Mouse (Mus musculus) forebrain, embryonic 12.5 days (tissue): ENCODE measurements at regions not wholly inside any gene's neighbourhood (a gene's known extent, or its start where the extent isn't known, plus 50 kb on each side); places are given as distances from the start of the nearest gene placed in this dataset.

Source experiments
- ATAC-seq: fragments of 200-750 bp; cut with Nextera tagmentation; 2 replicates; pipeline ENCODE4 v1.8.0; 2017; ENCODE audit warnings: moderate TSS enrichment; ENCODE audit not compliant: low FRiP score
- H3K27ac ChIP-seq: fragments of 300-500 bp; sonication (generic); 2 replicates; pipeline ENCODE4 v1.5.1; 2016; ENCODE audit warnings: mild to moderate bottlenecking
- H3K27me3 ChIP-seq: fragments of 300-500 bp; sonication (generic); 2 replicates; pipeline ENCODE4 v1.6.1; 2016; ENCODE audit warnings: mild to moderate bottlenecking
- H3K36me3 ChIP-seq: fragments of 300-500 bp; sonication (generic); replicated peaks from 2 replicates; pipeline ENCODE4 v1.6.1; 2016; ENCODE audit warnings: mild to moderate bottlenecking
- H3K4me1 ChIP-seq: fragments of 300-500 bp; sonication (generic); 2 replicates; pipeline ENCODE4 v1.6.1; 2016
- H3K4me2 ChIP-seq: fragments of 300-500 bp; sonication (generic); 2 replicates; pipeline ENCODE4 v1.6.1; 2016; ENCODE audit warnings: mild to moderate bottlenecking, moderate library complexity
- H3K4me3 ChIP-seq: fragments of 300-500 bp; sonication (generic); replicated peaks from 2 replicates; pipeline ENCODE4 v1.5.1; 2016; ENCODE audit warnings: mild to moderate bottlenecking
- H3K9ac ChIP-seq: fragments of 300-500 bp; sonication (generic); 2 replicates; pipeline ENCODE4 v1.6.1; 2016; ENCODE audit warnings: mild to moderate bottlenecking
- H3K9me3 ChIP-seq: fragments of 300-500 bp; sonication (generic); 2 replicates; pipeline ENCODE4 v1.6.1; 2016
- WGBS: fragments of 180-500 bp; shearing (Covaris S2); methylation state at CpG from one replicate; pipeline ENCODE4 v1.1.7; 2016; 5-methylcytosine and 5-hydroxymethylcytosine counted together

DNA sequence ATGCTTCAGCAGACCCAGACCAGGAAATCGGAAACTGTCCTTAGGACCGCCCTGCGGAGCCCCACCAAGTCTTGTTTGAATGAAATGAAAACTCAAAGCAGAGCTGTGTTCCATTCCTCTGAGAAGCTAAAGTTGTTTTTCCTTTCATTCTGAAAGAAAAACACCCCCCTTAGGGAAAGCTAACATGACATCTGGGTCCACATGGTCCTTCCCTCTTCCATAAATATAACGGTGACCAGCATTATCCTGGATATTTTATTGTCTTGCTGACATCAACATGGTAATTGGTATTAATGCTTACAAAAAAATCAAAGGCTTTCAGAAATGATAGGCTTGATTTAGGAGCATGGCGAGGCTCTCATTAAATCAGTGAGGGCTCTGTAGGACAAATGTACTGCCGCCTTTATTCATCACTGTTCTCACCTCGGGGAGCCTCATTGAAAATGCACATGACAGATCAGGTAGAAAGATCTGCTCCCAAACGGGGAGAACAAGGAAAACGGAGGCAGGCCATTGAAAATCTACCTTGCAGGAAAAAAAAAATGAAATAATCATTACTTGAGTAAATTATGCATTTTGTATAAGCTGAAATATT, 381.0 kb upstream of the Klf12 start:
- ATAC-seq: peak; percentile 72; the same call in 1 of the 2 replicates
- Histone ChIP-seq H3K4me1 (peaks cover 12% of the 10 kb centered on the region), H3K9me3 (no peaks in the 10 kb centered on the region), H3K27ac (no peak overlapping the region), H3K4me3 (no peak overlapping the region), H3K9ac (no peak overlapping the region), H3K36me3 (no peaks in the 10 kb centered on the region), H3K27me3 (no peaks in the 10 kb centered on the region), H3K4me2 (peak overlapping the region; percentile 21; the same call in 1 of the 2 replicates)
- 20% methylated on average over 9 of the region's 9 CpGs for WGBS

DNA sequence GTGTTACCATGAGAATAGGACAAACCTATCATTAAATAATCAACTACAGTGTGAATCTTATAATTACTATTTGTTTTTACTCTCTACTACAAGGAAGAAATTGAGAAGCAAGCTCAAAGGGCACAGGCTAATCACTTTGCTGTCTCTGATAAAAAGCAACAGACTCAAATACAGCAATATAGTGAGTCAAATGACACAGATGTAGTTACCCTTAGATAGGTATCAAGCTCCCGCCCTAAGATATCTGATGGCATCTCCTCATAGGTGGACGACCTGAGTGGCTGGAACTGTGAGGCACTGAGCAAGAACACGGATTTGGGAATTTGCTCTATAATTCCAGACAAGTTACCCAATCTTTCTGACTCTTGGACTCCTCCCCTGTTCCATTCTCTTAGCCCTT, 379.7 kb upstream of the Klf12 start:
- ATAC-seq: no peak
- Histone ChIP-seq H3K4me3 (no peak overlapping the region), H3K9me3 (no peaks in the 10 kb centered on the region), H3K27ac (no peak overlapping the region), H3K27me3 (no peaks in the 10 kb centered on the region), H3K4me1 (peaks cover 12% of the 10 kb centered on the region), H3K9ac (no peak overlapping the region), H3K4me2 (no peak overlapping the region), H3K36me3 (no peaks in the 10 kb centered on the region)
- 72% methylated on average over 3 of the region's 3 CpGs for WGBS

DNA sequence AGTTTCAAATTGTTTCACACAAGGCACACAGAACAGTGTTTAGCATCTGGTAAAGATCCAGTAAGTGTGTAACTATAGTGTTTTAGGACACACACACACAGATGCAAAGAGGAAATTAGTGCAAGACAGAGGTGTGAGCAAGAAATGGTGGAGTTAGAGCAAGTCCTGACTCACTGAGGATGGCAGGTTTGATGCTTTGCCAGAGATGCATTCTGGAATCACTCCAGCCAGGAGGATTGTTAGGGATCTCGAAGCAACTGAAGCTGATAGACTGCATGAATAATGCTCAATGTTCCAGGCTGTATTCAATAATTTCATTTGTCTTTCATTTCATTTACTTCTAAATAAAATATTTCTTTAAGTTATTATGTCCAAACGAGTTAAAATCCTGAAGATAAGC, 357.6 kb upstream of the Klf12 start:
- Histone ChIP-seq H3K9me3 (no peaks in the 10 kb centered on the region), H3K4me1 (no peaks in the 10 kb centered on the region), H3K27ac (no peak overlapping the region), H3K27me3 (no peaks in the 10 kb centered on the region), H3K9ac (no peak overlapping the region), H3K36me3 (no peaks in the 10 kb centered on the region), H3K4me2 (no peak overlapping the region), H3K4me3 (no peak overlapping the region)
- WGBS: 88% methylated on average over 2 of the region's 2 CpGs
- ATAC-seq: no peak

DNA sequence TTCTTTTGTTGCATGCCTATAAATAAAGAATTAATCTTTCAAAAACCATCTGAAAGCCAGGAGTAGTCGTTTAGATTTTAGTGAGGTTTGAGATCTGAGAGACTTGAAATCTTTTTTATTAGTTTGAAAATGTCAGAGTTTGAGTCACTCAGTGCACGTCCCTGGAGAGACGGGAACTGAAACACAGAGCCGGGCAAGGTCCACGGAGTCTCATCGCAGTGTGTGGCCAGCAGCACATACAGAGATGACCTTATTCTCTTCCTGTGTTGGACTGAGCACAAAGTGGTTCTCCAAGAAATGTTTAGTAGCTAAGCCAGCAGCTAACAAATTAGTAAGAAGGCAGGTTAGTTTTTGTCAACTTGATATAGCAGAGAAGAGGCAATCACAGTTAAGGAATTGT, 350.0 kb upstream of the Klf12 start:
- Histone ChIP-seq H3K36me3 (no peaks in the 10 kb centered on the region), H3K27ac (no peak overlapping the region), H3K9me3 (0 out of 2 replicates have a peak, but pooled peaks cover 4% of the 10 kb centered on the region), H3K4me1 (no peaks in the 10 kb centered on the region), H3K4me2 (no peak overlapping the region), H3K27me3 (no peaks in the 10 kb centered on the region), H3K4me3 (no peak overlapping the region), H3K9ac (no peak overlapping the region)
- whole genome bisulfite sequencing: 50% methylated on average over 6 of the region's 6 CpGs
- no peak for ATAC-seq

DNA sequence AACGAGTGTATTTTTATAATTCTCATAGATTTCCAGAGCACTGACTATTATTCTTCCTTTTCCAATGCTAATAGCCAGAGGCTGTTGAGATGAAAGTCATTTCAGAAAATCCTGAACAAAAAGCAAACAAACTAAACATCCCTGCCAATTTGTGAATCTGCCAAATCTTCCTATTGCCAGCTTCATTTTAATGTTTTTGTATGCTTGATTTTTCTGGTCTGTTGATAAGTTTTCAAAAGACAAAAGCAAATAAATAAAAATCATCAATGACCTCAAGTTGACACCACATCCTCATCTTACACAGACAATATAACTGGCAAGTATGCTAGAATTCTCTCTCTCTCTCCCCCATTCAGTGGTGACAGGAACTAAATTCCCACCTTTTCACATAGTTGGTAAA, 347.2 kb upstream of the Klf12 start:
- 86% methylated on average over 1 of the region's 1 CpGs for WGBS
- Histone ChIP-seq H3K27me3 (no peaks in the 10 kb centered on the region), H3K4me2 (no peak overlapping the region), H3K4me3 (no peak overlapping the region), H3K27ac (no peak overlapping the region), H3K9me3 (0 out of 2 replicates have a peak, but pooled peaks cover 4% of the 10 kb centered on the region), H3K9ac (no peak overlapping the region), H3K36me3 (no peaks in the 10 kb centered on the region), H3K4me1 (no peaks in the 10 kb centered on the region)
- no peak for ATAC-seq

DNA sequence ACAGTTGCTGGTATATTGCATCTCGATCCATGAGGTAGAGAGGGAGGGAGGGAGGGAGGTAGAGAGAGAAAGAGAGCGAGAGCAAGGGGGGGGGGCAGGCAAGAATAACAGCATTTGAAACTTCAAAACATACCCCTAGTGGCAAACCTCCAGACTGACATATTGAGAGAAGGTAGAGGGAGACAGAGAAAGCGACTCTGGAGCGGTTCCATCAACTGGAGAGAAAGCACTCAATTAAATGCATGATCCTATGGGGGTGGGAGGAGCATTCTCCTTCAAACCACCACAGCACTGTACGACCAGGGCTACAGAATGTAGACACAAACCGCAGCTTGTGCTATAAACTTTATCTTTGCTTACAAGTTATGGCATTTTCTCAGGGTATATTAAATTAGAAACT, 345.7 kb upstream of the Klf12 start:
- Histone ChIP-seq H3K27me3 (no peaks in the 10 kb centered on the region), H3K9me3 (no peaks in the 10 kb centered on the region), H3K36me3 (no peaks in the 10 kb centered on the region), H3K4me2 (no peak overlapping the region), H3K9ac (no peak overlapping the region), H3K4me1 (no peaks in the 10 kb centered on the region), H3K4me3 (no peak overlapping the region), H3K27ac (no peak overlapping the region)
- no peak for ATAC-seq
- WGBS: 61% methylated on average over 6 of the region's 6 CpGs

DNA sequence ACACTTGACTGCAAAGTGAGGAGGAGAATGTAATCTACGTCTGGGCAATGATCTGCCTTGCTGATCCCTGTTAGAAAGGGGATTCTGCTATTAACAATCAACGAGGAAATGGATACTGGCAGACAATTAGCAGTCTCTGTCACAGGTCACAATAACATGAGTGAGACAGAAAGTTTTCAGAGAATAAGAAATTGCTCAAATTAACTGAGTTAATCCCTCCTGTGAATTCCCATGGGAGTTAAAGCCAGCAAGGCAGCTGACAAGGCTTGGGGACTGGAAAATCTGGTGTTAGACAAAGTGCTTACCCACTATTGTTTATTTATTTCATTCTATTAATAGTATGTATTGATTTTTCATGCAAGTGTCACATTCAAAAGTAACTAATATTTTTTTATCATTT, 343.0 kb upstream of the Klf12 start:
- no peaks in the 10 kb centered on the region for H3K9me3 ChIP-seq
- no peaks in the 10 kb centered on the region for H3K36me3 ChIP-seq
- H3K4me1 ChIP-seq: no peaks in the 10 kb centered on the region
- no peak overlapping the region for H3K27ac ChIP-seq
- no peak for ATAC-seq
- H3K4me3 ChIP-seq: no peak overlapping the region
- no peak overlapping the region for H3K4me2 ChIP-seq
- H3K27me3 ChIP-seq: no peaks in the 10 kb centered on the region
- no peak overlapping the region for H3K9ac ChIP-seq
- 5% methylated on average over 2 of the region's 2 CpGs for WGBS

DNA sequence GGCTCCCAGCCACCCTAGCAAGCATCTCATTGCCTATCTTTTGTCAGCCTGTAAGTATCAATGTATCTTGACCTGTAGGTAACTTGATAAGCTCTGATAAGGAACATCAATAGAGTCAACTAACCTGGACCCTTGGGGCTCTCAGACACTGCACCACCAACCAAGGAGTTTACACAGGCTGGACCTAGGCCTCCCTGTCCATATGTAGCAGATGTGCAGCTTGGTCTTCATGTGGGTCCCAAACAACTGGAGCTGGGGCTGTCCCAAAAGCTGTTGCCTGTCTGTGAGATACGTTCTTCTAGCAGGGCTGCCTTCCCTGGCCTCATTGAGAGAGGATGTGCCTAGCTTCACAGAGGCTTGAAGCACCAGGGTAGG, 335.2 kb upstream of the Klf12 start:
- WGBS: 67% methylated on average over 1 of the region's 1 CpGs
- no peak for ATAC-seq
- no peak overlapping the region for H3K9ac ChIP-seq
- no peaks in the 10 kb centered on the region for H3K27me3 ChIP-seq
- no peak overlapping the region for H3K4me3 ChIP-seq
- peaks cover 6% of the 10 kb centered on the region for H3K4me1 ChIP-seq
- no peak overlapping the region for H3K27ac ChIP-seq
- no peak overlapping the region for H3K4me2 ChIP-seq
- no peaks in the 10 kb centered on the region for H3K36me3 ChIP-seq
- no peaks in the 10 kb centered on the region for H3K9me3 ChIP-seq

DNA sequence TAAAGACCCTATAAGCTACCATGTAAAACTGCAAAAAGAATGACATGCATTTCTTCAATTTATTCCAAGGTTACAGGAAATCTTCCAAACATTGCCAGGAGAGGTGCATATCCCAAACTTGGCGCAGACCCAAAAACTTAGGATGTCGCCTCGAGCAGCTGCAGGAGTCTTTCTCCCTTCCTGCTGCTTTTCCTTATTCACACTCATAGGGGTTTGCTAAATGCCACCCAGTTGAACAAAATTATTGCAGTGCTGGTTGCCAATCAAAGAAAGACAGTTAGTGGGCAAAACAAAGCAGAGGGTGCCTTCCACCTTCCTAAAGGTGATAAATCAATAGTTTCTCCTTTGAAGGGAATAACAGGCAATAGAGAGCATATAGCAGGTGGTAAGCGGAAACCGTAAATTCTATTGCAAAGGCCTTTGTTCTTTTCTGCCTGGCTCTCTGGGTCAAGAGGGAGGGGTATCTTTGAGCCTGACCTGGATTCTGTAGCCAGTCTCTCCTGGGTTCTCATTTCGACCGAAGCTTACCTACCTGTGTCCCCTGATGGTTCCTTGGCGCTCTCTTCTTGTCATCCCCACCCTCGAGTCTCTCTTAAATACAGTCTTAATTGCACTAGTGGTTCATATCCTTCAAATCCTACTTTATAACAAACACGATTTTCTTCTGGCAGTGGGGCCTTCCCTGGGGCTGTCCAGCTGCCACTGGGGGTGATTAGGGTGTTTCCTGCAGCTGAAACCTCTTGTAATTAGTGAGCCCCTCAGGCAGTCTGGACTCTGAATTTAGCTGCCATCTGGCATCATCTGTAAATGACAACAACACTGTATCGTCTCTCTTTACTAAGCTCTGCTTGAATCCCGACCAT, 334.5 kb upstream of the Klf12 start:
- no peak overlapping the region for H3K4me3 ChIP-seq
- 63% methylated on average over 12 of the region's 12 CpGs for WGBS
- peak overlapping the region; percentile 46; the same call in 1 of the 2 replicates for H3K27ac ChIP-seq
- H3K4me2 ChIP-seq: no peak overlapping the region
- H3K4me1 ChIP-seq: peaks cover 6% of the 10 kb centered on the region
- no peak overlapping the region for H3K9ac ChIP-seq
- H3K27me3 ChIP-seq: no peaks in the 10 kb centered on the region
- ATAC-seq: peak; percentile 63; the same call in 1 of the 2 replicates
- H3K36me3 ChIP-seq: no peaks in the 10 kb centered on the region
- H3K9me3 ChIP-seq: no peaks in the 10 kb centered on the region

DNA sequence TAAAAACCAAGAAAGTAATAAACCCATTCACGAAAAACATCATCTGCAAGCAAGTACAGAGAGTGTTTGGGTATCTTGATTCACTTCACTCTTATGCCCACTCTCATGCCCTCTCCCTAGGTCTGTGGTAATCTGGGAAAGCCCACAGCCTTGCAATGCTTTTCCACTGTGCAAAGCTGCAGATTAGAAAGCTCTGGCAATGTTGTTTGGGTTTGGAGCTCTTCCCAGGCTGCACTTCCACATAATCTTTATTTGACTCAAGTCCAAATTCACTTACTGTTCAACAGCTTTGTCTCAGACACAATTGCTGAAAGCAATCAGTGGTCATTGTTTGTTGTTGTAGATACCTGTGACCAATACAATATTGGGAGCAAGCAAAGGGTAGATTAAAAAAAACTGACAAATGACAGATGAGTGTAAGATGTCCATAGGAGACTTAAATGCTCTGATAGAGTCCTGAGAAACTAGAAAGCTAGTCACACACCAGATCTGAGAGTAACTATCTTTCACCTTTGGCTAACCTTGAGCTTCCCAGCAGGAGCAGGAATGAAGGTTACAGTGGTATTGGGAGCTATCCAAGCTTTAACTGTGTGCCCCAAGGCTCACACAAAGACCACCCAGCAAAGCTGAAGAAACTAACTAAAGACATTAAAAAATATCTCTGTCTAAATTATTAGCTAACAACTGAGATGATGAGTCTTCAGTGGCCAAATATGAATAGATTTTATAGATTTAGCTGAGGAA, 325.7 kb upstream of the Klf12 start:
- Histone ChIP-seq H3K36me3 (no peaks in the 10 kb centered on the region), H3K4me1 (no peaks in the 10 kb centered on the region), H3K4me3 (no peak overlapping the region), H3K27me3 (no peaks in the 10 kb centered on the region), H3K9me3 (no peaks in the 10 kb centered on the region), H3K4me2 (no peak overlapping the region), H3K9ac (no peak overlapping the region), H3K27ac (no peak overlapping the region)
- WGBS: 94% methylated on average over 1 of the region's 1 CpGs
- no peak for ATAC-seq

DNA sequence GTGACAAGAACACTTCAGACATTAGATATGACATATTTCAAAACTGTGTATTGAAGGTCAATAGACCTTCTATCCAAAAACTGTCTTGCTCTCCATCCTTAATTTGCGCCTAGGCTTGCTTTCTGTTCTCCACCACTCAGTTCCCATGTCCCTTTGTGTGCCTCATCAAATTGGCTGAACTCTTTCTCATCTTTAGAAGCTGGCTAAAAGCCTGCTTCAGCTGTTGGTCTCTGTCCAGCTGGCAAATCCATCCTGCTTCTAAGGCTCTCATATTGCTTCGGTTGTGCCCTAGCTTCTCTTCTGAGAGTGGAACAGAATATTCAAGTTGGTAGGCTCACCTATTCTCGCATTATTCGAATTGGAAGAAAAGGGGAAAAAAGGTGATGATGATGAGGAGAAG, 322.6 kb upstream of the Klf12 start:
- H3K36me3 ChIP-seq: no peaks in the 10 kb centered on the region
- no peak overlapping the region for H3K9ac ChIP-seq
- ATAC-seq: no peak
- H3K4me3 ChIP-seq: no peak overlapping the region
- 92% methylated on average over 4 of the region's 4 CpGs for WGBS
- H3K27me3 ChIP-seq: no peaks in the 10 kb centered on the region
- H3K27ac ChIP-seq: no peak overlapping the region
- H3K4me1 ChIP-seq: no peaks in the 10 kb centered on the region
- no peaks in the 10 kb centered on the region for H3K9me3 ChIP-seq
- H3K4me2 ChIP-seq: no peak overlapping the region

DNA sequence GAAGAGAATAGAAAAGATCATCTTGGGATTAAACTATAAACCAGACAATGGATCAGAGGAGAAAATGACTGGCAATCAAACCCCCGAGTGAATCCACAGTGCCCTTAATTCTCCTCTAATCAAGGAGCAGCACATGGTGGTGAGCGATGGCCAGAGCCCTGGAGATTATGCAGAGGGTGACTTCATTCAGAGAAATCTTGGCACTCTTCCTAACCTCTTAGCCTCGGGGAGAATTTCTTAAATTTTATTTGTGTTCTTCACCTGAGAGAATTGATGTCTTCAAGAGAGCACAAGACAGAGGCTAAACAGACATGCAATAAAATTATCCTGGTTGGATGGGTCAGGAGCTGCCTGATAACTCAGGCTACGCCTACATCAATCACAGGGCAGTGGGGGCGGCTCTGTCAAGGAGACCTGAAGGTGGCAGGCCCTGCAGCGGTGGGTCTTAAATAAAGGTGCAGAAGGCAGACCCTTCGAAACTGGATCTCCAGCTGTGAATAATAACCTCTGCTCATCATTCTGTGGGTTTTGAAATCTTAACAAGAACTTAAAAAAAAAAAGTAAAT, 316.5 kb upstream of the Klf12 start:
- H3K9me3 ChIP-seq: no peaks in the 10 kb centered on the region
- ATAC-seq: peak; percentile 36; the same call in 1 of the 2 replicates
- 65% methylated on average over 7 of the region's 7 CpGs for WGBS
- H3K36me3 ChIP-seq: no peaks in the 10 kb centered on the region
- H3K9ac ChIP-seq: no peak overlapping the region
- H3K4me3 ChIP-seq: no peak overlapping the region
- no peak overlapping the region for H3K4me2 ChIP-seq
- H3K27me3 ChIP-seq: no peaks in the 10 kb centered on the region
- H3K4me1 ChIP-seq: peaks cover 6% of the 10 kb centered on the region; the same call in 1 of the 2 replicates
- H3K27ac ChIP-seq: no peak overlapping the region
